Mouse (Mus musculus) CH12.LX (cell line): Measurements from ENCODE around the gene Nfatc2. TPM values are rescaled to one million over a fixed set of nuclear protein-coding genes. Genes with fewer than 3 reads are reported as not detected.

Source experiments
- DNase-seq: peaks from one replicate; pipeline ENCODE4 v3.0.0-alpha.2; 2013; ENCODE audit errors: extremely low read depth
- H3K27ac ChIP-seq: 2 replicates; pipeline ENCODE4 v1.5.1; 2012; ENCODE audit warnings: low read depth, mild to moderate bottlenecking, control low read depth, moderate library complexity; ENCODE audit not compliant: insufficient read depth
- H3K27me3 ChIP-seq: replicated peaks from 2 replicates; pipeline ENCODE3; 2012; ENCODE audit warnings: inconsistent platforms
- H3K36me3 ChIP-seq, 2 experiments: replicated peaks in 1 of 2; 2 replicates each; pipeline versions ENCODE3 to v1.6.1; 2012; ENCODE audit warnings: inconsistent platforms in 1 of 2, low read length in 1 of 2, mild to moderate bottlenecking in 1 of 2, mixed read lengths in 1 of 2, moderate library complexity in 1 of 2; ENCODE audit not compliant: control insufficient read depth in 1 of 2, insufficient read depth in 1 of 2
- H3K4me1 ChIP-seq, 2 experiments: 2 replicates each; pipeline ENCODE4 v1.6.1; 2012; ENCODE audit warnings: inconsistent platforms in 1 of 2, moderate library complexity in 1 of 2; ENCODE audit not compliant: insufficient read depth in 2 of 2, control insufficient read depth in 1 of 2
- H3K4me2 ChIP-seq: 2 replicates; pipeline ENCODE4 v1.6.1; 2012; ENCODE audit warnings: low read depth, mild to moderate bottlenecking, control low read depth; ENCODE audit not compliant: poor library complexity, insufficient read depth, severe bottlenecking
- H3K4me3 ChIP-seq, 3 experiments: fragments of 150-350 bp in 1 of 3; sonication (generic) in 1 of 3; replicated peaks in 1 of 3; 2 replicates each; pipeline versions ENCODE3 to v1.5.1; 2011 to 2012; ENCODE audit warnings: low read depth in 2 of 3, low read length in 2 of 3, mild to moderate bottlenecking in 2 of 3, moderate library complexity in 2 of 3, control low read depth in 1 of 3, improper control_type of control experiment in 1 of 3, inconsistent platforms in 1 of 3, mixed read lengths in 1 of 3; ENCODE audit not compliant: poor library complexity in 1 of 3
- H3K79me2 ChIP-seq: replicated peaks from 2 replicates; pipeline ENCODE4 v1.6.1; 2012; ENCODE audit warnings: mild to moderate bottlenecking, moderate library complexity; ENCODE audit not compliant: control insufficient read depth, poor library complexity, insufficient read depth, severe bottlenecking; ENCODE audit errors: extremely low read depth
- H3K9ac ChIP-seq: 2 replicates; pipeline ENCODE4 v1.6.1; 2012; ENCODE audit warnings: low read depth, mild to moderate bottlenecking, control low read depth, moderate library complexity; ENCODE audit not compliant: insufficient read depth
- H3K9me3 ChIP-seq: replicated peaks from 2 replicates; pipeline ENCODE3; 2012; ENCODE audit warnings: low read length, inconsistent platforms, mixed read lengths
- BHLHE40 ChIP-seq: IDR thresholded peaks from 2 replicates; pipeline ENCODE4 v1.6.1; 2011; ENCODE audit warnings: mild to moderate bottlenecking, low read depth, low read length, improper control_type of control experiment
- CHD1 ChIP-seq: IDR thresholded peaks from 2 replicates; pipeline ENCODE4 v1.6.1; 2012; ENCODE audit warnings: low read depth, low read length, improper control_type of control experiment, inconsistent platforms
- CHD2 ChIP-seq: IDR thresholded peaks from 2 replicates; pipeline ENCODE4 v1.6.1; 2011; ENCODE audit warnings: low read length, improper control_type of control experiment
- CTCF ChIP-seq, 2 experiments: IDR thresholded peaks in 1 of 2; conservative IDR thresholded peaks in 1 of 2; 2 replicates each; pipeline ENCODE4 v1.5.1; 2011 to 2012; ENCODE audit warnings: low read depth in 2 of 2, low read length in 2 of 2, improper control_type of control experiment in 1 of 2, inconsistent platforms in 1 of 2, mild to moderate bottlenecking in 1 of 2, moderate library complexity in 1 of 2
- E2F4 ChIP-seq: IDR thresholded peaks from 2 replicates; pipeline ENCODE4 v1.6.1; 2011; ENCODE audit warnings: low read depth, low read length, improper control_type of control experiment; ENCODE audit not compliant: insufficient replicate concordance
- EP300 ChIP-seq: IDR thresholded peaks from 2 replicates; pipeline ENCODE4 v1.6.1; 2011; ENCODE audit warnings: low read length, improper control_type of control experiment
- ETS1 ChIP-seq: conservative IDR thresholded peaks from 2 replicates; pipeline ENCODE4 v1.6.1; 2012; ENCODE audit warnings: low read depth, mild to moderate bottlenecking, inconsistent platforms, low read length, improper control_type of control experiment, moderate library complexity
- GABPA ChIP-seq: IDR thresholded peaks from 2 replicates; pipeline ENCODE4 v1.6.1; 2012; ENCODE audit warnings: low read depth, low read length, improper control_type of control experiment, inconsistent platforms; ENCODE audit not compliant: insufficient replicate concordance
- IRF4 ChIP-seq: IDR thresholded peaks from 2 replicates; pipeline ENCODE4 v1.6.1; 2014; ENCODE audit warnings: low read depth, mild to moderate bottlenecking, inconsistent platforms, low read length, improper control_type of control experiment
- KAT2A ChIP-seq: IDR thresholded peaks from 2 replicates; pipeline ENCODE4 v1.6.1; 2012; ENCODE audit warnings: low read length, improper control_type of control experiment, inconsistent platforms; ENCODE audit not compliant: insufficient replicate concordance
- MAFK ChIP-seq: IDR thresholded peaks from 2 replicates; pipeline ENCODE4 v1.6.1; 2011; ENCODE audit warnings: low read length, improper control_type of control experiment; ENCODE audit not compliant: insufficient replicate concordance
- MAZ ChIP-seq: IDR thresholded peaks from 2 replicates; pipeline ENCODE4 v1.6.1; 2012; ENCODE audit warnings: low read depth, mild to moderate bottlenecking, inconsistent platforms, low read length, improper control_type of control experiment, moderate library complexity
- NRF1 ChIP-seq: IDR thresholded peaks from 2 replicates; pipeline ENCODE4 v1.6.1; 2014; ENCODE audit warnings: low read depth, mild to moderate bottlenecking, inconsistent platforms, low read length, improper control_type of control experiment, moderate library complexity
- PAX5 ChIP-seq: IDR thresholded peaks from 2 replicates; pipeline ENCODE4 v1.6.1; 2012; ENCODE audit warnings: low read length, inconsistent platforms, mixed read lengths
- POLR2A ChIP-seq: IDR thresholded peaks from 2 replicates; pipeline ENCODE4 v1.6.1; 2011; ENCODE audit warnings: low read depth, mild to moderate bottlenecking, improper control_type of control experiment, low read length
- POLR2AphosphoS2 ChIP-seq: IDR thresholded peaks from 2 replicates; pipeline ENCODE4 v1.6.1; 2011; ENCODE audit warnings: low read depth, low read length, improper control_type of control experiment
- RAD21 ChIP-seq: IDR thresholded peaks from 2 replicates; pipeline ENCODE4 v1.6.1; 2011; ENCODE audit warnings: low read depth, mild to moderate bottlenecking, low read length, improper control_type of control experiment, moderate library complexity
- SMC3 ChIP-seq: IDR thresholded peaks from 2 replicates; pipeline ENCODE4 v1.6.1; 2011; ENCODE audit warnings: low read depth, low read length, improper control_type of control experiment
- TBP ChIP-seq: conservative IDR thresholded peaks from 2 replicates; pipeline ENCODE4 v1.6.1; 2011; ENCODE audit warnings: low read depth, low read length, improper control_type of control experiment
- TCF12 ChIP-seq: IDR thresholded peaks from 2 replicates; pipeline ENCODE4 v1.6.1; 2014; ENCODE audit warnings: low read depth, mild to moderate bottlenecking, inconsistent platforms, low read length, improper control_type of control experiment
- USF2 ChIP-seq: conservative IDR thresholded peaks from 2 replicates; pipeline ENCODE4 v1.6.1; 2011; ENCODE audit warnings: low read depth, low read length, improper control_type of control experiment
- ZC3H11A ChIP-seq: IDR thresholded peaks from 2 replicates; pipeline ENCODE4 v1.6.1; 2012; ENCODE audit warnings: low read depth, mild to moderate bottlenecking, inconsistent platforms, low read length, improper control_type of control experiment
- ZMIZ1 ChIP-seq: IDR thresholded peaks from 2 replicates; pipeline ENCODE4 v1.6.1; 2012; ENCODE audit warnings: low read depth, mild to moderate bottlenecking, inconsistent platforms, low read length, improper control_type of control experiment
- dilution Hi-C: fragments of 300-500 bp; cut with MboI; formaldehyde crosslinking; loops from 2 replicates; pipeline ENCODE4 v1.14.3; 2020; ENCODE audit warnings: low sequenced_read_pairs; ENCODE audit not compliant: extremely low pct_unique_long_range_greater_than_20kb, extremely low pct_ligation_motif_present
- in situ Hi-C: fragments of 300-500 bp; cut with MboI; formaldehyde crosslinking; loops from 3 replicates; pipeline ENCODE4 v1.14.3; 2019; ENCODE audit warnings: low sequenced_read_pairs, low pct_ligation_motif_present, low pct_unique_long_range_greater_than_20kb, mixed read lengths
- polyA plus RNA-seq: library from polyadenylated mRNA; unstranded; fragments of >175 nt; gene quantifications from 2 replicates; pipeline ENCODE4 v1.2.1, GENCODE M21; 2012; ENCODE audit warnings: low read depth; ENCODE audit not compliant: insufficient read length
- total RNA-seq, 2 experiments: library from RNA; depleted of rRNA; stranded (reverse); fragments of 300-350 nt in 1 of 2; fragments of >200 nt in 1 of 2; gene quantifications; 2 replicates each; pipeline ENCODE4 v1.2.3; 2012 to 2014

Gene Nfatc2
- total and polyA plus RNA-seq, 3 experiments: 1.8 to 4.8 (median 3.6) TPM

DNA sequence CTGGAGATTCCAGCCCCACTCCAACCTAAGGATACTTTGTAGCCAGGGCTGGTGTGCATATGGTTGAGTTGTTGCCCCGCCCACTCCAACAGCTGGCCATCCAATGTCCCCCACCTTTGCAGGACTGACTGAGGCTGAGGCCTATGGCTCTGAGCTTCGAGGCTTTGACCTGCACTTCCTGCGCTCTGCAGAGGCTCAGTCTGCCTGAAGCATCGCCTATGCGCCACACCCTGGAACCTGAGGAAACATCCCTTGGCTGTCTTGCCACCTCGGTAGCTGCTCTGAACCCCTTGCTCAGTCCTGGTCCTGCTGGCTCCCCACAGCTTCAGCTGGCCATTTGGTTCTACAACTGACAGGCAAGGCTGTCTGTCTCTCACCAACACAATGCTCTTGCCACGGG is 24.1 kb downstream of the Nfatc2 start:
- TF ChIP-seq CTCF (conservative IDR thresholded peaks at IDR 0.05 in 1 of 2, IDR thresholded peaks at IDR 0.05 in 1 of 2; ENCODE audit: low read depth in 2 of 2, low read length in 2 of 2): no peak
- TF ChIP-seq CHD2: no peak
- TF ChIP-seq, all 38 proteins: peak for 0
- H3K4me3 ChIP-seq: no peak overlapping the region
- in situ Hi-C loops (no loop called here), dilution Hi-C loops (no loop called here)
- H3K9ac ChIP-seq: no peak overlapping the region
- H3K79me2 ChIP-seq: no peaks in the 10 kb centered on the region
- DNase-seq: no peak
- H3K9me3 ChIP-seq: no peaks in the 10 kb centered on the region
- H3K4me2 ChIP-seq: no peak overlapping the region
- H3K27ac ChIP-seq: no peak overlapping the region
- no peaks in the 10 kb centered on the region for H3K27me3 ChIP-seq
- peaks cover 4 to 53% of the 10 kb centered on the region in 2 experiments for H3K36me3 ChIP-seq
- H3K4me1 ChIP-seq: peaks cover 25 to 87% of the 10 kb centered on the region in 2 experiments

DNA sequence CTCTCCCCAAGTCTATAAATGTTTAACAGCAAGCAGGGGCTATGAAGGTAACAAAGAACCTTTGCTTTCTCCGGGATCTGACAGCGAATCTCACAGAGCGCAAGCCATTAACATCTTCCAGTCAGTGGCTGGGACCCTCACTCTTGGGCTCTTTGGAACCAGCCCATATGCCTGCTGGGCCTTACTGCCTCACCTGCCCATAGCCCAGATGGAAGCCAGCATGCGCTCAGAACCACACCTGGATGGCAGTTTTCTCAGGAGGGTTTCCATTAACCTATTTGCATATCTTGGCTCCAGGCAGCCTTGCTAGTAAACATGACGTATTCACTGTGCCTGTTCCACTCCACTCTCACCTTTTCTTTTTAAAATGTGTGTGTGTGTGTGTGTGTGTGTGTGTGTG is 25.6 kb downstream of the Nfatc2 start:
- no peaks in the 10 kb centered on the region for H3K27me3 ChIP-seq
- dilution Hi-C loops (no loop called here), in situ Hi-C loops (no loop called here)
- no peak overlapping the region for H3K4me3 ChIP-seq
- no peak overlapping the region for H3K9ac ChIP-seq
- no peaks in the 10 kb centered on the region for H3K79me2 ChIP-seq
- H3K9me3 ChIP-seq: no peaks in the 10 kb centered on the region
- H3K4me2 ChIP-seq: no peak overlapping the region
- peaks cover 3 to 59% of the 10 kb centered on the region in 2 experiments for H3K36me3 ChIP-seq
- peaks cover 25 to 80% of the 10 kb centered on the region in 2 experiments for H3K4me1 ChIP-seq
- no peak for DNase-seq
- no peak overlapping the region for H3K27ac ChIP-seq
- TF ChIP-seq USF2 (no peak), BHLHE40 (no peak)

DNA sequence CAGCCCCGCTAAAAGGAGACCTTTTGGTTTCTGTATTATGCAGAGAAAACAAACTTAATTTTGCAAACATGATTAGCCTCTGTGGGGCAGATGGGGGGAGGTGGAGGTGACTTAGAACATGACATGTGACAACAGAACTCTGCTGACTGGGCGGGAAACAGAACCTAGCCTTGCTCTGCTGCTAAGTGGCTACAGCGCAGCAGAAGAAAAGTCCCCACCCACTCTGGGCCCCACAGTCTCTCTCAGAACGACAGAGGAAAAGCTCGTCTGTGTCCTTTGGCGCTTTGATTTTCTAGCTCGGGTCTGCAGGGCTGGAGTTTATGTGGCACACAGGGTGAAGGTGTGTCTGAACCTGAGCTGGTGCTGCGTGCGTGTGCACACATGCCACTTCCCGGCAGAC is 26.5 kb downstream of the Nfatc2 start:
- TF ChIP-seq ETS1 (peak; percentile 17; the same call in 1 of the 2 replicates), ZMIZ1 (no peak), TCF12 (peak; percentile 9; the same call in 1 of the 2 replicates), CTCF (conservative IDR thresholded peaks at IDR 0.05 in 1 of 2, IDR thresholded peaks at IDR 0.05 in 1 of 2; ENCODE audit: low read depth in 2 of 2, low read length in 2 of 2) (no peak), KAT2A (no peak), PAX5 (no peak), BHLHE40 (peak; percentile 41), TBP (no peak), MAZ (no peak), POLR2A (no peak), ZC3H11A (no peak), EP300 (no peak), SMC3 (no peak), IRF4 (no peak), GABPA (no peak), NRF1 (no peak), CHD1 (no peak), MAFK (peak; percentile 66; the same call in 1 of the 2 replicates), POLR2AphosphoS2 (no peak), RAD21 (no peak), E2F4 (peak; percentile 46; the same call in 1 of the 2 replicates)
- TF ChIP-seq, all 38 proteins: peak for 5
- Histone ChIP-seq H3K9ac (no peak overlapping the region), H3K9me3 (no peaks in the 10 kb centered on the region), H3K4me2 (peak overlapping the region; percentile 12), H3K27me3 (no peaks in the 10 kb centered on the region), H3K36me3 (peaks cover 12 to 60% of the 10 kb centered on the region in 2 experiments), H3K79me2 (no peaks in the 10 kb centered on the region), H3K4me1 (peaks cover 25 to 71% of the 10 kb centered on the region in 2 experiments), H3K27ac (0 out of 2 replicates have a peak overlapping the region, but pooled peaks have one; percentile 13), H3K4me3 (no peak overlapping the region)
- dilution Hi-C loops (no loop called here), in situ Hi-C loops (no loop called here)
- peak; percentile 66 for DNase-seq
